Mouse (Mus musculus) kidney, postnatal 10 days (tissue): ENCODE measurements around the gene Ppil4.
"Not testable (repeated sequence)": the region's sequence is repeated elsewhere in the genome, so short reads cannot be mapped to it uniquely, and the experiment has no call there.

Experiments
- DNase-seq: peaks from one replicate; pipeline ENCODE4 v3.0.0; 2021; ENCODE audit warnings: mixed read lengths

The Ppil4 gene

GRCm38 (mm10) chr10:7792751-7793385, at the start of gene Ppil4, which contains the start of gene Ginm1:
Gene Ppil4, plus strand, starts transcription at chr10:7792891.
Gene Ginm1, minus strand, starts transcription at chr10:7792824.
- peak; percentile 94 for DNase-seq

GRCm38 (mm10) chr10:7745528-7745927, 47.2 kb upstream of the Ppil4 start:
- DNase-seq, result not testable (repeated sequence)

- no peak for DNase-seq
These were observed 43.9 kb upstream of the Ppil4 start for GRCm38 (mm10) chr10:7748752-7749151.

GRCm38 (mm10) chr10:7757544-7757943, 35.1 kb upstream of the Ppil4 start:
- DNase-seq, result no peak

GRCm38 (mm10) chr10:7772346-7772745, 20.3 kb upstream of the Ppil4 start:
- no peak for DNase-seq

GRCm38 (mm10) chr10:7772769-7773168, 19.9 kb upstream of the Ppil4 start:
- DNase-seq, result no peak

- no peak for DNase-seq
These were observed 17.3 kb upstream of the Ppil4 start for GRCm38 (mm10) chr10:7775421-7775820.

- peak; percentile 17 for DNase-seq
These were observed 14.3 kb upstream of the Ppil4 start for GRCm38 (mm10) chr10:7778361-7778760.

- DNase-seq, result no peak
These were observed 12.9 kb upstream of the Ppil4 start for GRCm38 (mm10) chr10:7779751-7780237.

GRCm38 (mm10) chr10:7780238-7781176, 12.2 kb upstream of the Ppil4 start:
- DNase-seq, result peak; percentile 96

- no peak for DNase-seq
These were observed 11.5 kb upstream of the Ppil4 start for GRCm38 (mm10) chr10:7781214-7781613.

- no peak for DNase-seq
These were observed 5.4 kb upstream of the Ppil4 start for GRCm38 (mm10) chr10:7787319-7787718.

GRCm38 (mm10) chr10:7792254-7792750, 389 bp upstream of the Ppil4 start:
- DNase-seq, result no peak

- no peak for DNase-seq
These were observed 8.6 kb downstream of the Ppil4 start for GRCm38 (mm10) chr10:7801258-7801657.

- no peak for DNase-seq
These were observed 9.9 kb downstream of the Ppil4 start for GRCm38 (mm10) chr10:7802519-7803140.

GRCm38 (mm10) chr10:7809937-7810336, 17.2 kb downstream of the Ppil4 start:
- DNase-seq, result peak; percentile 56

GRCm38 (mm10) chr10:7816476-7816875, 23.8 kb downstream of the Ppil4 start:
- no peak for DNase-seq

GRCm38 (mm10) chr10:7818676-7819075, 26.0 kb downstream of the Ppil4 start:
- DNase-seq, result no peak

GRCm38 (mm10) chr10:7819156-7819555, 26.5 kb downstream of the Ppil4 start:
- DNase-seq, result no peak

- no peak for DNase-seq
These were observed 26.9 kb downstream of the Ppil4 start for GRCm38 (mm10) chr10:7819603-7820002.

GRCm38 (mm10) chr10:7820171-7820570, 27.5 kb downstream of the Ppil4 start:
- no peak for DNase-seq

GRCm38 (mm10) chr10:7821981-7822380, 29.3 kb downstream of the Ppil4 start:
- no peak for DNase-seq

GRCm38 (mm10) chr10:7824663-7825280, 32.1 kb downstream of the Ppil4 start:
- DNase-seq, result no peak
